Mouse (Mus musculus) natural killer cell, adult 2 months (primary cell): ENCODE measurements around the gene Ormdl3.

Source experiments
- DNase-seq, 2 experiments: peaks; one replicate each; pipeline ENCODE4 v3.0.0; 2022; ENCODE audit warnings: low spot score in 2 of 2

Gene Ormdl3

DNA sequence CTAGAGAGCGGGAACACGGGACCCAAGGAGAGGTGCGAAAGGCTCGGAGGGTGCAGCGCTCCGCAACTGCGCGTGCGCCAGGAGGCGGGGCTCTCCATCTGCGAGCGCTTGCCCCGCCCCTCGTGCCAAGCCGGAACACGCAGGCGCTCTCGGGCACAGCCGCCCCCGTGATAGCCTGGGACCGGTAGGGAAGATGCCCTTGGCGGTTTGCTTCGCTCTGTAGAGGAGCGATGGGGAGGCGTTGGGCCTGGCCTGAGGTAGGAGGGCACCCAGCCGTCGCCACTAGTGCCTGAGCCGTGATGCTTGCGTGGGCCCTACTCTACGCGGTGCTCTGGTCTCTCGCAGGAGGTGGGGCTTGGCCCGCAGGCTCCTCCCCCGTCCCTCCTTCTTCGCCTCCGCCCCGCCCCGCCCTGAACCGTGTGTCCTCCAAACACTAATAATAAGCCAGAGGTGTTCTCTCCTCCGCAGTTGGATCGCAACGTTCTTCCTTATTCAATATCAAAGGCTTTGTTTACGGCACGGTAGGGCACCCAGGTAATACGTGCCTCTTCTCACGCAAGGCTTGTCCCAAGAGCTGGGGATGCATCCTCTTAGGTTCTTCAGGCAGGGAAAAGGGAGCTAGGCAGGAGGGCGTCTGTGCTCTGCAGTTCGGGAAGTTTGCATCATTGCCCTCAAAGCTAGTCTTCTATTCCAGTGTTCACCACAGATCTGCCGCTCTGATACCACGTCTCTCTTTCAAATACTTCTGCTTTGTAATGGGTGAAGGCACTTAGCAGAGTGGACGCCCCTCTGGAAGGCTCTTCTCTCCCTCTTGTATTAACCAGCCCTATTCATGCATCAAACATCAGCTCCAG lies 36.0 kb downstream of the Ormdl3 start, which contains the start of gene Zpbp2:
Zpbp2 (plus strand) TSS at position 123 of the 854 bp plus-strand sequence.
- peak; percentile 93 to 96 for DNase-seq

DNA sequence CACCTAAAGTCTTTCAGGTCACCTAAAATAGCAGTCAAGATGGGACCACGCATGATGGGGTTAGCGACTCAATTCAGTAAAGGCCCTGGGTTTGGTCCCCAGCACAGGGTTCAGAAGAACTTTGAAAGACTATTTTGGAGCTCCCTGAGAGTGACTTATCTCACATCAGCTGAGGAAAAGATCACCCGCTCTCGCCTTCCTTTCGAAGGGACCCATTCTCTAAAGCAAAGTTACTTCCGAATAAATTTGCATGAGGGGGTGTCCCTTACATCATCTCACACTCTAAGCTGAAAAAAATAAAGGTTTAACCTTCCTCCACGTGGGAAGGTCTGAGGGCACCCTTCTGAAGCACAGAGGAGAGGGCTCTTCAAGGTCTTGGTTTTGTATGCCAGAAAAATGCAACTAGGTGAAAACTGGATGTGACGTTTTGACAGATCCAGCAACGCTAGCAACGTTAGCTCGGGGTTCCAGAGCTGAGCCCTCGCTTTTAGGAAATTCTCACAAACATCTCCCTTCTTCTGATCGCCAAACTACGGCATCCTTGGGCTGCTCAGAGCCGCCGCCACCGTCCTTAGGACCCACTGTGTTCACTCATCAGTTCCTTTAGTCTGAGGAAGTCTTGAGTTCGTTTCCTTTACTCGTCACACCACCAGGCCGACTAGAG lies 36.7 kb downstream of the Ormdl3 start:
- DNase-seq = peak; percentile 69 to 76

DNA sequence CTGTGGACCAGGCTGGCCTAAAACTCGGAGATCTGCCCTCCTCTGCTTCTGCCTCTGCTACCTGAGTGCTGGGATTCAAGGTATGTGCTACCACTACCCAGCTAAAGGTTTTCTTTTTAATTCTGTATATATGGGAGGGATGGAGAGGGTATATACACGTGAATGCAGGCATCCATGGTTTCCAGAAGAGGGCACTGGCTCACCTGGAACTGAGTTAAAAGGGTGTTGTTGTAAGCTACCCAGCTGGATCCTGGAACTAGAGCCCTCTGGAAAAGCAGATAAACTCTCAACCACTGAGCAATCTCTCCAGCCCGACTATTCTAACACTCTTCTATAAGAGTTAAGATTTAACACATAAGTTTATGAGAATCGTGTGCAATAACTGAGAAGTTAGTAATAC lies 37.8 kb downstream of the Ormdl3 start:
- no peak for DNase-seq

DNA sequence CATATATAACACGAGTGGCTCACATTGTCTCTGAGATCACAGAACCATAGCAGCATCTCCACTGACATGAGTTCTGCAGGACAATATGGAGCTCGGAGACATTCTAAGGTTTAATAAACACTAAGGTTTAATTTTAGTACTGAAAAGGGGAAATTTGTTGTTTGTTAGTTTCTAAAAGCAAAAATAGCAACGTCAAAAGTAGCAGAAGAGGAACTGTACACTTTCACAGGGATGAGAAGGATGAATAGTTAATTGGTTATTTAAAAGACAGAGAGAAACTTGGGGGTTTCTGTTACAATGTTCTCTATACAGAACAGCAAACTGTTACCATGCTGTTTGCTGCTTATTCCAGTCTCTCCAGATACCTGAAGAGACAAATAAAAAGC lies 39.9 kb downstream of the Ormdl3 start:
- DNase-seq = no peak

DNA sequence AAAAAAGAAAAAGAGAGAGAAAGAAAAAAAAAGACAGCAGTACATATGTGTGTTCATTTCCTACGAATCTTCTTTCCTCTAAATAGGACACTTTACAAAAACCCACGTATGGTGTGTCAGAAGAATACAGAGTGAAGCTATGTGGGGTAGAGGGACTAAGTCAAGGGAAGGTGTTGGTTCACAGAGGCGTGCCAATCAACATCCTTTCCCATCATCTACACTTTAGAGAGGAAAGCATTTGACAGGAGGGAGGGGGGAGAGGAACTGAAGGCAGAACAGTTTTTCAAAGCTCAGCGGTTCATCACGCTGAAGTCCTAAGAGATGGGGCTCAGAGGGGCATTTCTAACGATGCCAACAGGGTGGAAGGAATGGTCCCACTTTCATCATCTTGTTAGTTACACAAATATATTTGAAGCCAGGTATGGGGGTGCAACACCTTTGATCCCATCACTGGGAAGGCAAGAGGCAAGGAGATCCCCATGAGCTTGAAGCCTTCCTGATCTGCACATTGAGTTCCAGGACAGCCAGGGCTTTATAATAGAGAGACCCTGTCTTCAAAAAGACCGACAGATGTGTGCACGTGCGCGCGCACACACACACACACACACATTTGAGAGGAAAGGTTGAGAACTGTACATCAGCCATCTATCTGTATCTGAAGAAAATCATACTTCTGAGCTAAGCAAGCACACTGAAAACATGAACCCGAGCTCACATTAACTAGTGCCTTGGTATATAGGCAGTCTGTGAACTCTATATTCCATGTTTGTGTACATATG lies 40.5 kb downstream of the Ormdl3 start:
- DNase-seq = peak in 1 of 2 experiments; percentile 37

DNA sequence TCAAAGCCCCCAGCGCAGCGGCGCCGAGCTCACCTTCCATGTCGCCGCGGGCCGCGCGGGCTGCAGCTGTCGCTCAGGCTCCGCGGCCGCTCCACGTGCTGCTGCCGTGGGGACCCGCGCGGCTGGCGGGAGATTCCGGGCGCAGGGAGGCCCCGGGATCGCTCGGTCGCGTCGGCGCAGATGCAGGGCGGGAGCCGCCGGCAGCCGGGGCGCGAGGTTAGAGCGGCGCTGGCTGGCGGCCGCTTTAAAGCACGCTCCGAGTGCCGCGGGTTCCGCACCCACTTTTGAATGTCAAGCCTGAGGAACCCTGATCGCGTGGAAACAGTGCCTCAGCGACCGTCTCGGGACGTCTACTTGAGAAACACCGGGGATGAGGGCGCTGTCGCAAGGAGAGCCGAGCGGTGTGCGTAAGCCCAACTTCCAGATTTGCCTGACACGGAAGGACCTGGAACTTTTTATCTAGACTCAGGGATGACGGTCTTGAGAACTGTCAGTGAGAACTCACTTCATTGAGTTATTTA lies 41.4 kb downstream of the Ormdl3 start, which contains the start of gene Ikzf3:
Ikzf3 (minus strand) TSS at position 321 of the 521 bp plus-strand sequence.
- DNase-seq = peak; percentile 52 to 75

DNA sequence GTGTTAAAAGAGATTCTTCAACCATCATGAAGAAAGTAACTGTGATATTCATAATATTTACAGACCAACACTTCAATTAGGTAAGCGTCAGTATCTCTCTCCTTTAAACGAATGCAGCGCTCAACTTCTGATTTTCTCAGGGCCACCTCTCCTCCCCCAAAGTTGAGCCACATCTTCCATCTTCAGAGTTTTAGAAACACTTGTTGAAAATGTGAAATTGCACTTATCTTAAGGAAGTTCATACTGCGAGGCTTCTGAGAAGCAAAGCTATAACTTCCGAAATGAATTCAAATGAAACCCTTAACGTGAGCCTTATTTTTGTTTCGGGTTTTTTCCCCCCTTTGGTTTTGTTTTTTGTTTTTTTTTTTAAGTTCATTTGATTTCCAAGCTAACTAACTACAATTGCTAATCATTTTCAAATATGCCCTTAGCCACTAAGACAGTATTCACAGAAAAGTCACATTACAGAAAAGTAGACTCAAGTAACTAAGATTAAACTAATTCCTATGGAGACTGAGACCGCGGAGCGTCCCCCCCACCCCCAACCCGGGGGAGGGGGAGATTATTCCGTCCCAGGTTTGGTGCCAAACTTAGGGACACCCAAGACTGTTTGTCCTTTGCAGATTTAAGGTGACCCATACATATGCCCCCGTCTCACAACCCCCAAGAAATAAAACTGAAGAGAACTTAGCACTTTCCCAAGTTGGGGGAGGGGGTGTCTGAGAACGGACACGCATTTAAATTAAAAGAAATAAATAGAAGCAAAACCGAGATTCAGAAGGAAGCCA lies 42.1 kb downstream of the Ormdl3 start:
- DNase-seq = no peak

DNA sequence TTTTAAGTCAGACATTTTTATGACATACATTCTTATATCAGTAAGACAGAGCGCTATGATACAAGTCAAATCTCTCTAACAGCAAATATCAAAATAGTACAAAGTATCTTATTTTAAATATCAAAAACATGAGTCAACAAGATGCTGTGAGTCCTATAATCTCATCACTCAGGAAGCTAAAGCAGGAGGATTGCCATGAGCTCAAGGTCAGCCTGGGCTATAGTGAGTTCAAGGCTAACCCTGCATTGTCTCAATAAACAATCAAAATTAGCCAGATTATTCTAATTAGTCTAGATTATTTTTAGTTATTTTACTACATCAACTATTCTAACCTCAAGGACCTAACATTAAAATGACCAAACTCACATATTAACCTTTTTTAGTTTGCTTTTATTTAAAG lies 43.8 kb downstream of the Ormdl3 start:
- DNase-seq = no peak

DNA sequence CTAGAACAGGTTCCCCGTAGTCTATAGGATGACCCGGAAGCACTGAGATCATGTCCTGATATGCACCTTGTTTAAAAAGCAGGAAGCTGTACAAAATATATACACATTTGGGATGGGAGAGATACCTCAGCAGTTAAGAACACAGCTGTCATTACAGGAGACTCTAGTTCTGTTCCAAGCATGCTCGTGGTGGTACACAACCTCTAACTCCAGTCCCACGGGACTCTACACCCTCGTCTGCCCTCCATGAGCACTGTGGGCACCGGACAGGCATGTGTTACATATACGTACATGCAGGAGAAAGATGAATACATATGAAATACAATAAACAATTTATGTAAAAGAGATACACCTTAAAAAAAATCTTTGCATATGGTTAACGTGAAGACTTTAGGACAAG lies 44.6 kb downstream of the Ormdl3 start:
- DNase-seq = no peak

DNA sequence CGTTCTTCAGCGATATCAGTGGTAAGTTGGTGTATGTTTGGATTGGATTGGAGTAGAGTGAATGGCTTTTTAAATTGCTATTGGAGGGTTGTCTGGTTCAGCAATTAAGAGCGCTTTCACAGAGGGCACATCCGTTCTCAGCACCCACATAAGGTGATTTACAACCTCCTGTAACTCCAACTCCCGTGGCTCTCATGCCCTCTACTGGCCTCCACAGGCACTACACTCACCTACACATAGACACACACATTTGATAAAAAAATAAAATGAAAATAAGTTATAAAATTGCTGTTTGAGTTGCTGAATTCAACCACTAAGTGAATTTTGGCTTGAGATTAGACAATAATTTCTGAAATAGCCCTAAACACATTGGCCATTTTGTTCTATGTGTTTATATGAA lies 46.8 kb downstream of the Ormdl3 start:
- peak in 1 of 2 experiments; percentile 41 for DNase-seq

DNA sequence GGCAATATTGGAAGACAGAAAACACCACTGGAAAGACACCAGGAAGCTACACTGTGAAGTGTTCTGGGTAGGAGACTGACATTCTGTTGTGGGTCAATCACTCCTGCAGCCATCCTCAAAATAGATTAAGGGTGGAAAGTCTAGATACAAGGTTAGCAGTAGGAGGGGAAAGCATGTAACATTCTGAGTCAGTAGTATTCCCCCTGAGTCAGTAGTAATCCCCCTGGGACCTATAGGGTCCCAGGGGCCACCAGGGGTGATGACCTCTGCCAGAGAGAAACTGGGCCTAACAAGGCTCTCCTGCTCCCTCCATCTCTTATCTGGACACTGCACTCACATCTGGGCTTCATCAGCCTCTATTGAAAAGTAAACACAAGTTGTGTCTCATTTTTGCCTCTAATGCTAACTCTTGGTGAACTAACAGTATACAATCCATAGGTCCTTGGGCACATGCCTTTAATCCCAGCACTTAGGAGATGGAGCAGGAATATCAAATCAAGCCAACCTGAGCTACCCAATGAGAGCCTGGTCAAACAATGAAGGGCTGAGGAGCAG lies 49.6 kb downstream of the Ormdl3 start:
- DNase-seq = no peak
